Comparison of ENCODE assay signal across 8 mouse cellular contexts in the genomic region with DNA sequence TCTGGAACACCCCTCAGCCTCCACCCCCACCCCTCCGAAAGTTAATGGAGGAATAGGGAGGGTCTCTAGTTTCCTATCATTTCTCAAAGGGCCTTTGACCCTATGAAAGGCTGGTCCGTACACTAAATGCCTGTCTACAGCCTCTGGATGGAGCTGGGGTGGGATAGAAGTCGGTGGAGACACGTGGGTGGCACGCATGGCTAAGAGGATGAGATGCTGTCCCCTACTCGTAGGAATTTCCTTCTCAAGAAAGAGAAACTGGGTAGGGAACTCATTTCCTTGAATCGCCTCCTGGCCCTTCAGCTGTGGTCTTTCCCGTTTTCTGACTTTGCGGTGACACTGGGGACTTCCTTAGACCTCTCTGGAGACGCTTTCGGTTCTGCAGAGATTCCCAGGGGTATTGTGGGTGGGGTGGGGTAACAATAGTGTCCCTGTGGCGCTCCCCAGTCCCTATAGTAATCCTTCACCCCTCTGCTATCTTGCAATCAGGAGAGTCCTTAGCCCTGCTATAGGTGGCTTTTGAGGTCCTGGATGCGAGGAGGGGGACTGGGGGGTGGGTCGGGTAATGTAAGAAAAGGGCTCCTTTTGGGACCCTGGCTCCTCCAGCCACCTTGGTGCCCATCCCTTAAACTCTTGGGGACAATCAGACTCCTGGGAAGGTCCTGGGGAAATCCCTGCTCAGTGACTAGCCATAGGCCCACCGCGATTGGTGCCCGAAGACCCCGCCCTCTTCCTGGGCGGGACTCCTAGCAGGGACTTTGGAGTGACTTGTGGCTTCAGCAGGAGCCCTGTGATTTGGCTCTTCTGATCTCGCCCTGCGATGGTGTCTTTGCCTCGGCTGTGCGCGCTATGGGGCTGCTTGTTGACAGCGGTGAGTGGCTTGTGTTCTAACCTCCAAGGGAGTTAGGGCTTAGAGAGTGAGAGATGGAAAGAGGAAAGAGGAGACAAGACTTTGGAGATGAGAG. TPM values are rescaled to one million over a fixed set of nuclear protein-coding genes. Genes with fewer than 3 reads are reported as not detected.
DNase-seq lines count a peak whose midpoint lies in the region; ATAC-seq lines count a peak whose summit lies in the region.

A gene (plus strand): TSS at position 740 of the 965 bp plus-strand sequence.

- DNase-seq in embryonic facial prominence, embryonic 11.5 days (ENCODE audit: low spot score), result peak; percentile 78
- DNase-seq in kidney, adult 8-10 months, result peak; percentile 74 to 75
- peak; percentile 33 for DNase-seq in ovary, postnatal 14 days (ENCODE audit: low spot score)
- DNase-seq in layer of hippocampus, adult 9-10 months (ENCODE audit: low spot score), result no peak
- no peak for DNase-seq in frontal cortex, postnatal 14 days (ENCODE audit: low spot score in 2 of 2)

- H3K4me3 ChIP-seq in embryonic facial prominence, embryonic 11.5 days (ENCODE audit: low read depth, low read length), result peak within 1 kb of the TSS; percentile 9
- peak within 1 kb of the TSS; percentile 46 for H3K4me3 ChIP-seq in heart, embryonic 12.5 days
- H3K4me3 ChIP-seq in lung, embryonic 16.5 days (ENCODE audit: low read length), result peak within 1 kb of the TSS; percentile 56

- WGBS in embryonic facial prominence, embryonic 11.5 days, result 9% methylated on average over 25 of the region's 25 CpGs
- WGBS in heart, embryonic 12.5 days, result 13% methylated on average over 25 of the region's 25 CpGs
- WGBS in lung, embryonic 16.5 days, result 12% methylated on average over 25 of the region's 25 CpGs

- 0 out of 2 replicates have a peak within 1 kb of the TSS, but pooled peaks have one; percentile 1 for H3K9ac ChIP-seq in embryonic facial prominence, embryonic 11.5 days (replicated peaks; ENCODE audit: low read length)
- peak within 1 kb of the TSS; percentile 59 for H3K9ac ChIP-seq in heart, embryonic 12.5 days
- H3K9ac ChIP-seq in lung, embryonic 16.5 days (ENCODE audit: low read length), result peak within 1 kb of the TSS; percentile 62

- H3K4me1 ChIP-seq in embryonic facial prominence, embryonic 11.5 days (ENCODE audit: control insufficient read depth, insufficient read depth, low read length), result no peaks in the 10 kb centered on the region
- H3K4me1 ChIP-seq in heart, embryonic 12.5 days (replicated peaks), result peaks cover 20% of the 10 kb centered on the region
- H3K4me1 ChIP-seq in lung, embryonic 16.5 days (replicated peaks; ENCODE audit: control insufficient read depth, insufficient read depth, low read length), result peaks cover 14% of the 10 kb centered on the region; the same call in 1 of the 2 replicates

- peak; percentile 77 for ATAC-seq in activated CD4-positive, CD25-positive, alpha-beta regulatory T cell, adult 4 months
- ATAC-seq in embryonic facial prominence, embryonic 11.5 days (replicated peaks; ENCODE audit: insufficient number of reproducible peaks, low FRiP score, low TSS enrichment, low read depth), result peak; percentile 71
- peak; percentile 82 for ATAC-seq in heart, embryonic 12.5 days (ENCODE audit: insufficient number of reproducible peaks, low FRiP score)
- ATAC-seq in lung, embryonic 16.5 days (ENCODE audit: low read depth), result peak; percentile 94

- no peaks in the 10 kb centered on the region for H3K36me3 ChIP-seq in embryonic facial prominence, embryonic 11.5 days (replicated peaks; ENCODE audit: control insufficient read depth, insufficient read depth, low read depth, low read length)
- no peaks in the 10 kb centered on the region for H3K36me3 ChIP-seq in heart, embryonic 12.5 days
- no peaks in the 10 kb centered on the region for H3K36me3 ChIP-seq in lung, embryonic 16.5 days (ENCODE audit: control insufficient read depth, insufficient read depth, low read length)

- no peak within 1 kb of the TSS for H3K27ac ChIP-seq in embryonic facial prominence, embryonic 11.5 days (replicated peaks; ENCODE audit: low read depth, low read length)
- no peak within 1 kb of the TSS for H3K27ac ChIP-seq in heart, embryonic 12.5 days (ENCODE audit: poor library complexity, severe bottlenecking)
- H3K27ac ChIP-seq in lung, embryonic 16.5 days (ENCODE audit: low read length), result peak within 1 kb of the TSS; percentile 48

- H3K4me2 ChIP-seq in embryonic facial prominence, embryonic 11.5 days (ENCODE audit: low read depth, low read length), result peak within 1 kb of the TSS; percentile 39
- H3K4me2 ChIP-seq in heart, embryonic 12.5 days, result peak within 1 kb of the TSS; percentile 76
- H3K4me2 ChIP-seq in lung, embryonic 16.5 days (ENCODE audit: low read depth, low read length), result peak within 1 kb of the TSS; percentile 59

- H3K27me3 ChIP-seq in embryonic facial prominence, embryonic 11.5 days (ENCODE audit: control insufficient read depth, insufficient read depth, low read length), result peaks cover 6% of the 10 kb centered on the region; the same call in 1 of the 2 replicates
- peaks cover 13% of the 10 kb centered on the region for H3K27me3 ChIP-seq in heart, embryonic 12.5 days (replicated peaks)
- H3K27me3 ChIP-seq in lung, embryonic 16.5 days (ENCODE audit: control insufficient read depth, insufficient read depth, low read depth, low read length), result no peaks in the 10 kb centered on the region

- H3K9me3 ChIP-seq in embryonic facial prominence, embryonic 11.5 days (replicated peaks; ENCODE audit: control insufficient read depth, low read length), result no peaks in the 10 kb centered on the region
- H3K9me3 ChIP-seq in heart, embryonic 12.5 days (replicated peaks), result no peaks in the 10 kb centered on the region
- no peaks in the 10 kb centered on the region for H3K9me3 ChIP-seq in lung, embryonic 16.5 days (ENCODE audit: control insufficient read depth, low read length)

RNA-seq across cellular contexts. Expression of the gene that starts here (rescaled TPM):
- polyA plus RNA-seq in activated CD4-positive, CD25-positive, alpha-beta regulatory T cell, adult 4 months (2017; shearing (Covaris generic)), result 1 to 10 TPM; 1.2 to 1.7 TPM
- 5.3 and 6.1 TPM in 2 replicates for polyA plus RNA-seq in embryonic facial prominence, embryonic 11.5 days (2014; fragmentation: Nextera tagmentation; extraction: Ambion mirVana)
- polyA plus RNA-seq in heart, embryonic 12.5 days (2016; fragmentation: Nextera tagmentation; extraction: Ambion mirVana), result 7.2 and 7.7 TPM in 2 replicates
- polyA plus RNA-seq in lung, embryonic 16.5 days (2015; fragmentation: Nextera tagmentation; extraction: Ambion mirVana), result 41.7 and 41.9 TPM in 2 replicates

Comparison
In these comparisons a context has a peak if more than half of its experiments do, and no peak if none do; other contexts are left out.
1. DNase-seq: peak in embryonic facial prominence, embryonic 11.5 days (single experiment), kidney, adult 8-10 months (2 of 2) and ovary, postnatal 14 days (single experiment); none in layer of hippocampus, adult 9-10 months (single experiment) and frontal cortex, postnatal 14 days (0 of 2).
2. H3K9ac ChIP-seq: peak in every context shown above with its lines; median percentile 62 in lung, embryonic 16.5 days; 59 in heart, embryonic 12.5 days; 1 in embryonic facial prominence, embryonic 11.5 days.
3. Peak in every context shown above with its lines, with median percentiles within 50 percentile points of each other: ATAC-seq, H3K4me2 ChIP-seq and H3K4me3 ChIP-seq.